Mouse (Mus musculus) ES-E14 (cell line): ENCODE data around the gene Tmem63c.

Source experiments
- CHD2 ChIP-seq: IDR thresholded peaks from 2 replicates; pipeline ENCODE4 v1.6.1; 2014; ENCODE audit warnings: mild to moderate bottlenecking, low read depth, low read length, inconsistent platforms
- HCFC1 ChIP-seq: IDR thresholded peaks from 2 replicates; pipeline ENCODE4 v1.6.1; 2012; ENCODE audit warnings: low read length, inconsistent platforms, borderline replicate concordance; ENCODE audit not compliant: insufficient read depth
- MAFK ChIP-seq: IDR thresholded peaks from 2 replicates; pipeline ENCODE4 v1.6.1; 2014; ENCODE audit warnings: mild to moderate bottlenecking, low read depth, low read length, inconsistent platforms; ENCODE audit not compliant: insufficient read depth
- ZC3H11A ChIP-seq: IDR thresholded peaks from 2 replicates; pipeline ENCODE4 v1.6.1; 2012; ENCODE audit warnings: low read depth, mild to moderate bottlenecking, inconsistent platforms, low read length, borderline replicate concordance
- ZNF384 ChIP-seq: IDR thresholded peaks from 2 replicates; pipeline ENCODE4 v1.6.1; 2012; ENCODE audit warnings: low read depth, low read length, inconsistent platforms

- TF ChIP-seq MAFK, result no peak
- no peak for TF ChIP-seq ZNF384
- no peak for TF ChIP-seq HCFC1
- no peak for TF ChIP-seq ZC3H11A
- TF ChIP-seq CHD2, result no peak
Observed at GRCm38 (mm10) chr12:87121918-87122589, 100.9 kb downstream of the Tmem63c start.
